Mouse (Mus musculus) heart, adult 11 months (tissue): ENCODE data around the gene Scgb2b24.

Experiments used
- DNase-seq: peaks from one replicate; pipeline ENCODE4 v3.0.0; 2022

Scgb2b24 gene

GRCm38 (mm10) chr7:33739212-33739611 is at the start of gene Scgb2b24:
TSS of gene Scgb2b24 (minus strand) at chr7:33739312.
- no peak for DNase-seq

- DNase-seq = no peak
These were observed 4.4 kb upstream of the Scgb2b24 start, which contains the start of gene Scgb1b24 for GRCm38 (mm10) chr7:33743499-33743898. TSS of gene Scgb1b24 (plus strand) at chr7:33743799.

- DNase-seq = no peak
These were observed 49.2 kb downstream of the Scgb2b24 start for GRCm38 (mm10) chr7:33689864-33690263.
